Mouse (Mus musculus) liver, embryonic 14.5 days (tissue): ENCODE measurements around the gene Cdk1. TPM values are rescaled to one million over a fixed set of nuclear protein-coding genes. Genes with fewer than 3 reads are reported as not detected.

Experiments
- ATAC-seq: fragments of 200-750 bp; cut with Nextera tagmentation; 2 replicates; pipeline ENCODE4 v1.8.0; 2017; ENCODE audit warnings: moderate number of reproducible peaks, mild to moderate bottlenecking, moderate library complexity; ENCODE audit not compliant: insufficient read depth
- DNase-seq, 3 experiments: peaks; one replicate each; pipeline ENCODE4 v3.0.0-alpha.2; 2012 to 2013; ENCODE audit warnings: low read depth in 3 of 3, low spot score in 3 of 3
- H3K27ac ChIP-seq: fragments of 300-500 bp; sonication (generic); 2 replicates; pipeline ENCODE4 v1.5.1; 2014; ENCODE audit warnings: moderate library complexity, mild to moderate bottlenecking, control low read depth, inconsistent platforms
- H3K27me3 ChIP-seq: fragments of 300-500 bp; sonication (generic); 2 replicates; pipeline ENCODE4 v1.6.1; 2014; ENCODE audit warnings: mild to moderate bottlenecking, low read length, moderate library complexity; ENCODE audit not compliant: control insufficient read depth, insufficient read depth
- H3K36me3 ChIP-seq: fragments of 300-500 bp; sonication (generic); replicated peaks from 2 replicates; pipeline ENCODE4 v1.6.1; 2014; ENCODE audit warnings: low read depth; ENCODE audit not compliant: control insufficient read depth, insufficient read depth
- H3K4me1 ChIP-seq, 2 experiments: fragments of 200-500 bp in 1 of 2; fragments of 300-500 bp in 1 of 2; sonication (generic) in 1 of 2; replicated peaks; 2 replicates each; pipeline ENCODE4 v1.6.1; 2012 to 2014; ENCODE audit warnings: antibody characterized with exemption in 1 of 2, inconsistent platforms in 1 of 2, low read length in 1 of 2; ENCODE audit not compliant: control insufficient read depth in 2 of 2, insufficient read depth in 2 of 2
- H3K4me2 ChIP-seq: fragments of 300-500 bp; sonication (generic); 2 replicates; pipeline ENCODE4 v1.6.1; 2014; ENCODE audit warnings: low read depth, mild to moderate bottlenecking, control low read depth, moderate library complexity
- H3K4me3 ChIP-seq, 2 experiments: fragments of 200-500 bp in 1 of 2; fragments of 300-500 bp in 1 of 2; sonication (generic) in 1 of 2; 2 replicates each; pipeline ENCODE4 v1.5.1; 2012 to 2014; ENCODE audit warnings: low read depth in 2 of 2, low read length in 2 of 2, mild to moderate bottlenecking in 2 of 2, control low read depth in 1 of 2, inconsistent platforms in 1 of 2, moderate library complexity in 1 of 2; ENCODE audit not compliant: insufficient read depth in 1 of 2
- H3K9ac ChIP-seq: fragments of 300-500 bp; sonication (generic); replicated peaks from 2 replicates; pipeline ENCODE4 v1.6.1; 2014; ENCODE audit warnings: mild to moderate bottlenecking, control low read depth, moderate library complexity
- H3K9me3 ChIP-seq: fragments of 300-500 bp; sonication (generic); 2 replicates; pipeline ENCODE4 v1.6.1; 2016; ENCODE audit warnings: low read length, mixed read lengths; ENCODE audit not compliant: control insufficient read depth
- CTCF ChIP-seq: IDR thresholded peaks from 2 replicates; pipeline ENCODE4 v1.5.1; 2016; ENCODE audit warnings: antibody characterized with exemption, low read depth, control low read depth
- EP300 ChIP-seq: IDR thresholded peaks from 2 replicates; pipeline ENCODE4 v1.6.1; 2016; ENCODE audit warnings: antibody characterized with exemption, low read depth
- WGBS: fragments of 180-500 bp; shearing (Covaris S2); extraction: QIAGEN DNeasy Blood & Tissue Kit; methylation state at CpG from one replicate; pipeline ENCODE4 v1.1.7; 2014; ENCODE audit not compliant: insufficient replicate concordance; 5-methylcytosine and 5-hydroxymethylcytosine counted together
- polyA plus RNA-seq, 2 experiments: library from polyadenylated mRNA; depleted of rRNA in 1 of 2; stranded (reverse) in 1 of 2; unstranded in 1 of 2; fragments of >200 nt; fragmentation: Nextera tagmentation in 1 of 2; extraction: Ambion mirVana in 1 of 2; gene quantifications; 2 replicates each; pipeline versions ENCODE4 v1.2.1 to v1.2.3; 2012 to 2014

Cdk1 gene
- polyA plus RNA-seq, 2 experiments = 273 to 353 TPM

- Histone ChIP-seq H3K9me3 (no peaks in the 10 kb centered on the region), H3K4me1 (no peaks in the 10 kb centered on the region), H3K9ac (no peak overlapping the region), H3K4me3 (no peak overlapping the region), H3K27me3 (no peaks in the 10 kb centered on the region), H3K27ac (no peak overlapping the region), H3K36me3 (peaks cover 74% of the 10 kb centered on the region), H3K4me2 (no peak overlapping the region)
- DNase-seq (no peak), ATAC-seq (no peak)
- WGBS = 87% methylated on average over 11 of the region's 11 CpGs
- TF ChIP-seq EP300 (no peak), CTCF (no peak)
Measured at GRCm38 (mm10) chr10:69336219-69336618, 16.5 kb downstream of the Cdk1 start.

DNA sequence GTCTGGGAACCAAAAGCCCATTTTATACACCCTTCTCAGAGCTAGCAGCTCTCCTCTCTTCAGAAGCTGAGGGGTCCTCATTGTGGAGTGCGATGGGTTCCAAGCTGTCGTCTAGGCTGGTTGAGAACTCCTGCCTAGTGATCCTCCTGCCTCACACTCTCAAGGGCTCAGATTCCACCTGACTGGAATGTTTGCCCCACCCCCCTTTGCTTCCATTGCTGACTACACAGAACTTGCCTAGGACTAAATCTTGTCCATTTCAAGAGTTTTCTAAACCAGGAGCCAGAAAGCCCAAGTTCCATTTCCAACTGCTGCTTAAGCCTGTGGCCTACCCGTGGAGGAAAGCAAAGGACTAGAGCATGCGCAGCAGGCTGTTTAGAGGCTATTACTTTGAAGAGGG, 17.1 kb downstream of the Cdk1 start:
- ATAC-seq (no peak), DNase-seq (no peak)
- Histone ChIP-seq H3K9me3 (no peaks in the 10 kb centered on the region), H3K27me3 (no peaks in the 10 kb centered on the region), H3K4me3 (no peak overlapping the region), H3K4me1 (no peaks in the 10 kb centered on the region), H3K36me3 (peaks cover 68% of the 10 kb centered on the region), H3K4me2 (no peak overlapping the region), H3K27ac (no peak overlapping the region), H3K9ac (no peak overlapping the region)
- no peak for TF ChIP-seq CTCF
- TF ChIP-seq EP300 = no peak
- WGBS = 86% methylated on average over 4 of the region's 4 CpGs

GRCm38 (mm10) chr10:69335195-69335536, 17.6 kb downstream of the Cdk1 start:
- Histone ChIP-seq H3K4me2 (no peak overlapping the region), H3K27ac (no peak overlapping the region), H3K27me3 (no peaks in the 10 kb centered on the region), H3K4me3 (no peak overlapping the region), H3K4me1 (no peaks in the 10 kb centered on the region), H3K9ac (no peak overlapping the region), H3K36me3 (peaks cover 63% of the 10 kb centered on the region), H3K9me3 (no peaks in the 10 kb centered on the region)
- DNase-seq (no peak), ATAC-seq (no peak)
- 80% methylated on average over 7 of the region's 7 CpGs for WGBS
- no peak for TF ChIP-seq EP300
- TF ChIP-seq CTCF = no peak

DNA sequence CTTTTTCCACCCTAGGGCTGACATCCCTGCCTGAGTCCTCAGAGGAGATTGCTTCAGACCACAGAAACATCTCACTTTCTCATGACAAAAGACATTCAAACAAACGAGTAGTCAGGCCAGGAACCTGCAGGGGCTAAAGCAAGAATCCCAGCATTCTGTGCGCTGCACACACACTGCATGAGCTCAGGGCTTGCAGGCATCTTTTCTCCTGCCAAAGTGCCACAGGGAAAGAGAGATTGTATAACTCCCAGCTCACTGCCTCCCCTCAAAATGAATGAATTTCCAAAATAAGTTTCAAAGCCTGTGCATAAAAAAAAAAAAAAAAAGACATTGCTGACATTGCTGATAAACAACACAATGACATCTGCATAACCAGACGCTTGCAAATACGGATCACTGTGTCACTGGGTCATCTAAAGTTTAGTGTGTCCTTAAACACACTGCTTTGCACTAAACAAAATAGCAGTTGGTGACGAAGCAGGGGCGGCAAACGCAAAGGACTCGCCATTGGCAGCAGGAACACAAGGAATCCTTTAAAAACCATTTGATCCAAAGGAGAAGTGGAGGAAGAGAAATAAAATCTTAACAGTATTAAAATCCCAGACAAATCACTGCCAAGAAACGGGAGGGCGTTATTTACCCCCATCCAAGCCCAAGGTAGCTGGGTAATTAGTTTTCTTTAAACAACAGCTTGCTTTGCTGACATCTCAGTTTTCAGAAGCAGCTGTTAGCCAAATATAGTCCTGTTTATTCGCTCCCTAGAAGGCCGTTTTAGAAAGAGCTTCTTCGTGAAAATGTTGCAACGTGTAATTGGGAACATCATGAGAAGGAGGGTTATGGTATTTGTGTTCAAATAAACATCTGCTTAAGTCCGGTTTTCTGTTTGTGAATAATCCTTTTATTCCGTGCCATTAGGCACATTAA, 18.2 kb downstream of the Cdk1 start:
- ATAC-seq (no peak), DNase-seq (no peak)
- Histone ChIP-seq H3K4me2 (no peak overlapping the region), H3K27me3 (no peaks in the 10 kb centered on the region), H3K9ac (no peak overlapping the region), H3K36me3 (peaks cover 57% of the 10 kb centered on the region), H3K27ac (no peak overlapping the region), H3K9me3 (no peaks in the 10 kb centered on the region), H3K4me1 (no peaks in the 10 kb centered on the region), H3K4me3 (no peak overlapping the region)
- TF ChIP-seq EP300 (no peak), CTCF (no peak)
- 82% methylated on average over 16 of the region's 16 CpGs for WGBS

DNA sequence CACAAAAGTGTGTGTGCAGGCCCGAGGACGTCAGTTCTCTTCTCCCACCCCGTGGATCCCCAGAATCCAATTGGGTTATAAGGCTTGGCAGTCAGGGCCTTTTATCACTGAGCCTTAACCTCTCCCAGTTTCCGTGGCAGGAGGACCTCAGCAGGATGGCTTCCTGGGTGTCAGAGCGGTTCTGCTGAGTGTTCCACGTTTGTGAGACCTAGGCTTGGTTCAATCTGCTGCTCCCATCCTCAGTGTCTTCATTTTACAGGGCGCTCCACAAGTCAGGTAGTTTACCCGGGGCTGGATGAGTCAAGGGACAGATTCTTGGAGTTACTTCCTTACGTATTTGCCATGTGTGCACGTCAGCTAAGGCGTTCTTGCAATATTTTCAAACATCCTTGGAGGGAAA, 19.5 kb downstream of the Cdk1 start:
- no peak for DNase-seq
- no peak for ATAC-seq
- no peak overlapping the region for H3K4me3 ChIP-seq
- no peaks in the 10 kb centered on the region for H3K9me3 ChIP-seq
- no peaks in the 10 kb centered on the region for H3K27me3 ChIP-seq
- 89% methylated on average over 11 of the region's 11 CpGs for WGBS
- H3K4me2 ChIP-seq = no peak overlapping the region
- no peak for TF ChIP-seq CTCF
- no peak for TF ChIP-seq EP300
- peaks cover 0 to 7% of the 10 kb centered on the region in 2 experiments; a peak in 3 of 4 replicates for H3K4me1 ChIP-seq
- peaks cover 44% of the 10 kb centered on the region for H3K36me3 ChIP-seq
- H3K27ac ChIP-seq = no peak overlapping the region
- H3K9ac ChIP-seq = no peak overlapping the region
